Mouse (Mus musculus) CH12.LX (cell line): ENCODE measurements around the gene 4930442H23Rik. TPM values are rescaled to one million over a fixed set of nuclear protein-coding genes. Genes with fewer than 3 reads are reported as not detected.

Experiments used
- DNase-seq: peaks from one replicate; pipeline ENCODE4 v3.0.0-alpha.2; 2013; ENCODE audit errors: extremely low read depth
- H3K27ac ChIP-seq: 2 replicates; pipeline ENCODE4 v1.5.1; 2012; ENCODE audit warnings: low read depth, mild to moderate bottlenecking, control low read depth, moderate library complexity; ENCODE audit not compliant: insufficient read depth
- H3K27me3 ChIP-seq: replicated peaks from 2 replicates; pipeline ENCODE3; 2012; ENCODE audit warnings: inconsistent platforms
- H3K36me3 ChIP-seq, 2 experiments: replicated peaks in 1 of 2; 2 replicates each; pipeline versions ENCODE3 to v1.6.1; 2012; ENCODE audit warnings: inconsistent platforms in 1 of 2, low read length in 1 of 2, mild to moderate bottlenecking in 1 of 2, mixed read lengths in 1 of 2, moderate library complexity in 1 of 2; ENCODE audit not compliant: control insufficient read depth in 1 of 2, insufficient read depth in 1 of 2
- H3K4me1 ChIP-seq, 2 experiments: 2 replicates each; pipeline ENCODE4 v1.6.1; 2012; ENCODE audit warnings: inconsistent platforms in 1 of 2, moderate library complexity in 1 of 2; ENCODE audit not compliant: insufficient read depth in 2 of 2, control insufficient read depth in 1 of 2
- H3K4me2 ChIP-seq: 2 replicates; pipeline ENCODE4 v1.6.1; 2012; ENCODE audit warnings: low read depth, mild to moderate bottlenecking, control low read depth; ENCODE audit not compliant: poor library complexity, insufficient read depth, severe bottlenecking
- H3K4me3 ChIP-seq, 3 experiments: fragments of 150-350 bp in 1 of 3; sonication (generic) in 1 of 3; replicated peaks in 1 of 3; 2 replicates each; pipeline versions ENCODE3 to v1.5.1; 2011 to 2012; ENCODE audit warnings: low read depth in 2 of 3, low read length in 2 of 3, mild to moderate bottlenecking in 2 of 3, moderate library complexity in 2 of 3, control low read depth in 1 of 3, improper control_type of control experiment in 1 of 3, inconsistent platforms in 1 of 3, mixed read lengths in 1 of 3; ENCODE audit not compliant: poor library complexity in 1 of 3
- H3K79me2 ChIP-seq: replicated peaks from 2 replicates; pipeline ENCODE4 v1.6.1; 2012; ENCODE audit warnings: mild to moderate bottlenecking, moderate library complexity; ENCODE audit not compliant: control insufficient read depth, poor library complexity, insufficient read depth, severe bottlenecking; ENCODE audit errors: extremely low read depth
- H3K9ac ChIP-seq: 2 replicates; pipeline ENCODE4 v1.6.1; 2012; ENCODE audit warnings: low read depth, mild to moderate bottlenecking, control low read depth, moderate library complexity; ENCODE audit not compliant: insufficient read depth
- H3K9me3 ChIP-seq: replicated peaks from 2 replicates; pipeline ENCODE3; 2012; ENCODE audit warnings: low read length, inconsistent platforms, mixed read lengths
- BHLHE40 ChIP-seq: IDR thresholded peaks from 2 replicates; pipeline ENCODE4 v1.6.1; 2011; ENCODE audit warnings: mild to moderate bottlenecking, low read depth, low read length, improper control_type of control experiment
- CHD1 ChIP-seq: IDR thresholded peaks from 2 replicates; pipeline ENCODE4 v1.6.1; 2012; ENCODE audit warnings: low read depth, low read length, improper control_type of control experiment, inconsistent platforms
- CHD2 ChIP-seq: IDR thresholded peaks from 2 replicates; pipeline ENCODE4 v1.6.1; 2011; ENCODE audit warnings: low read length, improper control_type of control experiment
- CTCF ChIP-seq, 2 experiments: IDR thresholded peaks in 1 of 2; conservative IDR thresholded peaks in 1 of 2; 2 replicates each; pipeline ENCODE4 v1.5.1; 2011 to 2012; ENCODE audit warnings: low read depth in 2 of 2, low read length in 2 of 2, improper control_type of control experiment in 1 of 2, inconsistent platforms in 1 of 2, mild to moderate bottlenecking in 1 of 2, moderate library complexity in 1 of 2
- EP300 ChIP-seq: IDR thresholded peaks from 2 replicates; pipeline ENCODE4 v1.6.1; 2011; ENCODE audit warnings: low read length, improper control_type of control experiment
- ETS1 ChIP-seq: conservative IDR thresholded peaks from 2 replicates; pipeline ENCODE4 v1.6.1; 2012; ENCODE audit warnings: low read depth, mild to moderate bottlenecking, inconsistent platforms, low read length, improper control_type of control experiment, moderate library complexity
- GABPA ChIP-seq: IDR thresholded peaks from 2 replicates; pipeline ENCODE4 v1.6.1; 2012; ENCODE audit warnings: low read depth, low read length, improper control_type of control experiment, inconsistent platforms; ENCODE audit not compliant: insufficient replicate concordance
- IRF4 ChIP-seq: IDR thresholded peaks from 2 replicates; pipeline ENCODE4 v1.6.1; 2014; ENCODE audit warnings: low read depth, mild to moderate bottlenecking, inconsistent platforms, low read length, improper control_type of control experiment
- JUN ChIP-seq: IDR thresholded peaks from 2 replicates; pipeline ENCODE4 v1.6.1; 2011; ENCODE audit warnings: low read depth, mild to moderate bottlenecking, low read length, improper control_type of control experiment, moderate library complexity; ENCODE audit not compliant: insufficient read depth
- JUND ChIP-seq: conservative IDR thresholded peaks from 2 replicates; pipeline ENCODE4 v1.6.1; 2011; ENCODE audit warnings: low read depth, low read length, improper control_type of control experiment
- MAX ChIP-seq: IDR thresholded peaks from 2 replicates; pipeline ENCODE4 v1.6.1; 2011; ENCODE audit warnings: low read length, improper control_type of control experiment
- MEF2A ChIP-seq: IDR thresholded peaks from 2 replicates; pipeline ENCODE4 v1.6.1; 2014; ENCODE audit warnings: low read depth, mild to moderate bottlenecking, inconsistent platforms, low read length, improper control_type of control experiment, borderline replicate concordance
- MXI1 ChIP-seq: IDR thresholded peaks from 2 replicates; pipeline ENCODE4 v1.6.1; 2011; ENCODE audit warnings: mild to moderate bottlenecking, low read depth, low read length, improper control_type of control experiment
- MYC ChIP-seq: IDR thresholded peaks from 2 replicates; pipeline ENCODE4 v1.6.1; 2011; ENCODE audit warnings: low read depth, mild to moderate bottlenecking, improper control_type of control experiment, low read length
- NELFE ChIP-seq: IDR thresholded peaks from 2 replicates; pipeline ENCODE4 v1.6.1; 2011; ENCODE audit warnings: low read depth, low read length, improper control_type of control experiment
- NRF1 ChIP-seq: IDR thresholded peaks from 2 replicates; pipeline ENCODE4 v1.6.1; 2014; ENCODE audit warnings: low read depth, mild to moderate bottlenecking, inconsistent platforms, low read length, improper control_type of control experiment, moderate library complexity
- PAX5 ChIP-seq: IDR thresholded peaks from 2 replicates; pipeline ENCODE4 v1.6.1; 2012; ENCODE audit warnings: low read length, inconsistent platforms, mixed read lengths
- POLR2A ChIP-seq: IDR thresholded peaks from 2 replicates; pipeline ENCODE4 v1.6.1; 2011; ENCODE audit warnings: low read depth, mild to moderate bottlenecking, improper control_type of control experiment, low read length
- POLR2AphosphoS2 ChIP-seq: IDR thresholded peaks from 2 replicates; pipeline ENCODE4 v1.6.1; 2011; ENCODE audit warnings: low read depth, low read length, improper control_type of control experiment
- RAD21 ChIP-seq: IDR thresholded peaks from 2 replicates; pipeline ENCODE4 v1.6.1; 2011; ENCODE audit warnings: low read depth, mild to moderate bottlenecking, low read length, improper control_type of control experiment, moderate library complexity
- RCOR1 ChIP-seq: conservative IDR thresholded peaks from 2 replicates; pipeline ENCODE4 v1.6.1; 2012; ENCODE audit warnings: low read depth, mild to moderate bottlenecking, inconsistent platforms, low read length, improper control_type of control experiment
- SIN3A ChIP-seq: IDR thresholded peaks from 2 replicates; pipeline ENCODE4 v1.6.1; 2012; ENCODE audit warnings: low read length, improper control_type of control experiment, inconsistent platforms
- TCF12 ChIP-seq: IDR thresholded peaks from 2 replicates; pipeline ENCODE4 v1.6.1; 2014; ENCODE audit warnings: low read depth, mild to moderate bottlenecking, inconsistent platforms, low read length, improper control_type of control experiment
- UBTF ChIP-seq: IDR thresholded peaks from 2 replicates; pipeline ENCODE4 v1.6.1; 2012; ENCODE audit warnings: low read depth, mild to moderate bottlenecking, inconsistent platforms, low read length, improper control_type of control experiment, moderate library complexity
- USF2 ChIP-seq: conservative IDR thresholded peaks from 2 replicates; pipeline ENCODE4 v1.6.1; 2011; ENCODE audit warnings: low read depth, low read length, improper control_type of control experiment
- ZC3H11A ChIP-seq: IDR thresholded peaks from 2 replicates; pipeline ENCODE4 v1.6.1; 2012; ENCODE audit warnings: low read depth, mild to moderate bottlenecking, inconsistent platforms, low read length, improper control_type of control experiment
- ZKSCAN1 ChIP-seq: IDR thresholded peaks from 2 replicates; pipeline ENCODE4 v1.6.1; 2012; ENCODE audit warnings: low read depth, inconsistent platforms, low read length, improper control_type of control experiment, borderline replicate concordance
- ZMIZ1 ChIP-seq: IDR thresholded peaks from 2 replicates; pipeline ENCODE4 v1.6.1; 2012; ENCODE audit warnings: low read depth, mild to moderate bottlenecking, inconsistent platforms, low read length, improper control_type of control experiment
- dilution Hi-C: fragments of 300-500 bp; cut with MboI; formaldehyde crosslinking; loops from 2 replicates; pipeline ENCODE4 v1.14.3; 2020; ENCODE audit warnings: low sequenced_read_pairs; ENCODE audit not compliant: extremely low pct_unique_long_range_greater_than_20kb, extremely low pct_ligation_motif_present
- in situ Hi-C: fragments of 300-500 bp; cut with MboI; formaldehyde crosslinking; loops from 3 replicates; pipeline ENCODE4 v1.14.3; 2019; ENCODE audit warnings: low sequenced_read_pairs, low pct_ligation_motif_present, low pct_unique_long_range_greater_than_20kb, mixed read lengths
- polyA plus RNA-seq: library from polyadenylated mRNA; unstranded; fragments of >175 nt; gene quantifications from 2 replicates; pipeline ENCODE4 v1.2.1, GENCODE M21; 2012; ENCODE audit warnings: low read depth; ENCODE audit not compliant: insufficient read length
- total RNA-seq, 2 experiments: library from RNA; depleted of rRNA; stranded (reverse); fragments of 300-350 nt in 1 of 2; fragments of >200 nt in 1 of 2; gene quantifications; 2 replicates each; pipeline ENCODE4 v1.2.3; 2012 to 2014

Gene 4930442H23Rik
- total and polyA plus RNA-seq, 3 experiments: 0.27 TPM; not detected in 2

DNA sequence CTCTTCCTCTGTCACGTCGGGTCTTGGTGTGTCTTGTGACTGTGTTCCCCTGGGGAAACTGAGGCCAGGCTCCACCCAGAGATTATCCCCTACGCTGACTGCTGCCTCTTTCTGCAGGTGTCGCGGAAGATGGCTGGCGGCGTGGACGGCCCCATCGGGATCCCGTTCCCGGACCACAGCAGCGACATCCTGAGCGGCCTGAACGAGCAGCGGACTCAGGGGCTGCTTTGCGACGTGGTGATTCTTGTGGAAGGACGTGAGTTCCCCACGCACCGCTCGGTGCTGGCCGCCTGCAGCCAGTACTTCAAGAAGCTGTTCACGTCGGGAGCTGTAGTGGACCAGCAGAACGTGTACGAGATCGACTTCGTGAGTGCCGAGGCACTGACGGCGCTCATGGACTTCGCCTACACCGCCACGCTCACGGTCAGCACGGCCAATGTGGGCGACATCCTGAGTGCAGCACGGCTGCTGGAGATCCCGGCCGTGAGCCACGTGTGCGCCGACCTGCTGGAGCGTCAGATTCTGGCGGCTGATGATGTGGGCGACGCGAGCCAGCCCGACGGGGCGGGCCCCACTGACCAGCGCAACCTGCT is 39.7 kb downstream of the 4930442H23Rik start:
- no peak overlapping the region for H3K4me2 ChIP-seq
- H3K36me3 ChIP-seq: peaks cover 55 to 86% of the 10 kb centered on the region in 2 experiments
- H3K4me1 ChIP-seq: peaks cover 28 to 98% of the 10 kb centered on the region in 2 experiments
- H3K27ac ChIP-seq: no peak overlapping the region
- no peaks in the 10 kb centered on the region for H3K9me3 ChIP-seq
- no peaks in the 10 kb centered on the region for H3K27me3 ChIP-seq
- TF ChIP-seq JUN (no peak), MEF2A (no peak), BHLHE40 (no peak), RCOR1 (no peak), CHD2 (no peak), NRF1 (no peak), CHD1 (no peak), USF2 (no peak), UBTF (no peak), CTCF (conservative IDR thresholded peaks at IDR 0.05 in 1 of 2, IDR thresholded peaks at IDR 0.05 in 1 of 2; ENCODE audit: low read depth in 2 of 2, low read length in 2 of 2) (no peak), PAX5 (no peak), NELFE (no peak), TCF12 (no peak), ETS1 (no peak), MAX (no peak), POLR2AphosphoS2 (no peak)
- H3K4me3 ChIP-seq: no peak overlapping the region
- DNase-seq: no peak
- peaks cover 96% of the 10 kb centered on the region for H3K79me2 ChIP-seq
- no peak overlapping the region for H3K9ac ChIP-seq
- in situ Hi-C loops (no loop called here), dilution Hi-C loops (no loop called here)

DNA sequence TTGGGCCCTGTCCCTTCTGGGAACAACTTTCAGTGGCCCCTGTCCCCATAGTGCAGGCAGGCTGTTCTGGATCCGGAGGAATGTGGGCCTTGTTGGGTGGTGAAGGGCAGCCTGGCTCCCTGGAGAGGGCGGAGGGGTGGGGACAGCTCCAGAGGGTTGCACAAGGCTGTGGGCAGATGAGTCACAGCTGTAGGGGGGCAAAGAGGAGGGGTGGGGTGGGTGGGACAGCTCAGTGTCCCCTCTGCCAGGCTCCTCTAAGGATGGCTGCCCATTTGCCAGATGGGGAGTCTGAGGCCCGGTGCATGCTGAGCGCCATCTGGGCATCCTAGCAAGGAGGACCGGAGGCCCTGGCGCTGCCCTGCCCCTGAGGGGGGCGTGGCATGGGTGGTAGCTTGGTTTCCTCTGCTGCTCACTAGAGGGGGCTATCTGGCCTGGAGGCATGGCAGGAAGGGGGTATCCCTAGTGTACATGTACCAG is 40.5 kb downstream of the 4930442H23Rik start:
- Histone ChIP-seq H3K9me3 (no peaks in the 10 kb centered on the region), H3K4me3 (no peak overlapping the region), H3K79me2 (peaks cover 100% of the 10 kb centered on the region), H3K4me2 (no peak overlapping the region), H3K9ac (no peak overlapping the region), H3K27ac (no peak overlapping the region), H3K4me1 (peaks cover 28 to 91% of the 10 kb centered on the region in 2 experiments), H3K27me3 (no peaks in the 10 kb centered on the region), H3K36me3 (peaks cover 48 to 79% of the 10 kb centered on the region in 2 experiments)
- TF ChIP-seq ZC3H11A (no peak), ETS1 (no peak), MYC (no peak), CTCF (conservative IDR thresholded peaks at IDR 0.05 in 1 of 2, IDR thresholded peaks at IDR 0.05 in 1 of 2; ENCODE audit: low read depth in 2 of 2, low read length in 2 of 2) (no peak), UBTF (no peak), GABPA (no peak), ZKSCAN1 (no peak), BHLHE40 (no peak), MXI1 (no peak), MEF2A (no peak), IRF4 (no peak), SIN3A (no peak), POLR2A (no peak), POLR2AphosphoS2 (no peak), JUND (no peak), NELFE (no peak), RAD21 (no peak), ZMIZ1 (no peak), EP300 (no peak)
- in situ Hi-C loops: no loop called here
- dilution Hi-C loops: no loop called here
- DNase-seq: no peak
